In the genomic region with DNA sequence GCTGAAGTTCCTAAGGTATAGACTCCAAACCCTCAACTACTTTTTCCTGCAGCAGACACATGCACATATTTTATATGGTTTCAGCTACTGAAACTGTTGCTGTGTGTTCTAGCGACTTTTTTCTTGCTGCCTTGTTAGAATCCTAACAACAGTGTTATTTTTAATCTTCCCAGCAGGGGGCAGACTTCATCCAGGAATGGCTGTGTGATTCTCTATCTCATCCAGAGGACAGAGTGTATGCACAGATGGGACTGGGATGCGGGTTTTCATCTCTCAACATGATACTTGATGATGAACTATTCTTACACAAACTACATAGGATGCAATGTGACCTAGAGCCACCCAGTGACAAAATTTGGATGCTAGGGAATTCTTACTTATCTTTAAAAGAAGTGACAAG, we compare ENCODE assay signal across 7 mouse cellular contexts. TPM values are rescaled to one million over a fixed set of nuclear protein-coding genes. Genes with fewer than 3 reads are reported as not detected.
DNase-seq lines count a peak whose midpoint lies in the region; ATAC-seq and TF ChIP-seq lines count a peak whose summit lies in the region.

No protein-coding gene starts in this region.

- DNase-seq in urinary bladder, postnatal 36 days (ENCODE audit: low spot score in 2 of 2): peak; percentile 17 to 43
- DNase-seq in urinary bladder, postnatal 10 days (ENCODE audit: low spot score): no peak
- peak; percentile 64 for DNase-seq in brain, embryonic 18.5 days (ENCODE audit: low read depth, low spot score)
- DNase-seq in forebrain, embryonic 10.5 days (ENCODE audit: extremely low spot score, low spot score): peak; percentile 35
- peak; percentile 86 for DNase-seq in kidney, postnatal 0 days (ENCODE audit: low spot score)
- peak; percentile 43 for DNase-seq in liver, postnatal 0 days
- peak; percentile 80 for DNase-seq in right cerebral cortex, adult 18-20 months

- ATAC-seq in kidney, postnatal 0 days (replicated peaks; ENCODE audit: low FRiP score, low read depth): no peak
- no peak for ATAC-seq in liver, postnatal 0 days

- no peak overlapping the region for H3K4me3 ChIP-seq in forebrain, embryonic 10.5 days
- no peak overlapping the region for H3K4me3 ChIP-seq in kidney, postnatal 0 days (replicated peaks; ENCODE audit: low read depth, low read length)
- no peak overlapping the region for H3K4me3 ChIP-seq in liver, postnatal 0 days (ENCODE audit: low read depth, low read length)

- peaks cover 15% of the 10 kb centered on the region for H3K4me1 ChIP-seq in forebrain, embryonic 10.5 days
- 0 out of 2 replicates have a peak, but pooled peaks cover 8% of the 10 kb centered on the region for H3K4me1 ChIP-seq in kidney, postnatal 0 days (replicated peaks; ENCODE audit: insufficient read depth, low read length)
- H3K4me1 ChIP-seq in liver, postnatal 0 days (ENCODE audit: insufficient read depth): peaks cover 3% of the 10 kb centered on the region; the same call in 1 of the 2 replicates

- H3K36me3 ChIP-seq in forebrain, embryonic 10.5 days (replicated peaks): no peaks in the 10 kb centered on the region; the same call in 1 of the 2 replicates
- H3K36me3 ChIP-seq in kidney, postnatal 0 days (ENCODE audit: insufficient read depth, low read length): no peaks in the 10 kb centered on the region
- no peaks in the 10 kb centered on the region for H3K36me3 ChIP-seq in liver, postnatal 0 days (replicated peaks; ENCODE audit: insufficient read depth, low read length)

- no peak overlapping the region for H3K27ac ChIP-seq in forebrain, embryonic 10.5 days
- H3K27ac ChIP-seq in kidney, postnatal 0 days: no peak overlapping the region
- H3K27ac ChIP-seq in liver, postnatal 0 days (ENCODE audit: low read depth): no peak overlapping the region

- TF ChIP-seq CTCF in kidney, postnatal 0 days (IDR thresholded peaks at IDR 0.05; ENCODE audit: low read depth): peak; percentile 84
- peak; percentile 81 for TF ChIP-seq CTCF in liver, postnatal 0 days (IDR thresholded peaks at IDR 0.05; ENCODE audit: low read depth)

- no peak overlapping the region for H3K9ac ChIP-seq in kidney, postnatal 0 days (ENCODE audit: low read depth, low read length)
- H3K9ac ChIP-seq in liver, postnatal 0 days (replicated peaks): no peak overlapping the region

- WGBS in forebrain, embryonic 10.5 days: 37% methylated on average over 2 of the region's 2 CpGs
- 27% methylated on average over 2 of the region's 2 CpGs for WGBS in kidney, postnatal 0 days
- WGBS in liver, postnatal 0 days (ENCODE audit: insufficient replicate concordance): 17% methylated on average over 2 of the region's 2 CpGs

- no peak overlapping the region for H3K4me2 ChIP-seq in kidney, postnatal 0 days (ENCODE audit: low read length)
- H3K4me2 ChIP-seq in liver, postnatal 0 days (ENCODE audit: low read depth, low read length): no peak overlapping the region

- no peaks in the 10 kb centered on the region for H3K27me3 ChIP-seq in forebrain, embryonic 10.5 days (ENCODE audit: poor library complexity, severe bottlenecking)
- H3K27me3 ChIP-seq in kidney, postnatal 0 days (ENCODE audit: insufficient read depth, low read length): no peaks in the 10 kb centered on the region
- no peaks in the 10 kb centered on the region for H3K27me3 ChIP-seq in liver, postnatal 0 days (ENCODE audit: insufficient read depth, low read length)

- H3K9me3 ChIP-seq in forebrain, embryonic 10.5 days: no peaks in the 10 kb centered on the region
- no peaks in the 10 kb centered on the region for H3K9me3 ChIP-seq in kidney, postnatal 0 days (replicated peaks; ENCODE audit: low read length)
- H3K9me3 ChIP-seq in liver, postnatal 0 days (ENCODE audit: low read length): no peaks in the 10 kb centered on the region

- no peak for TF ChIP-seq EP300 in liver, postnatal 0 days (IDR thresholded peaks at IDR 0.05; ENCODE audit: low read depth)

RNA-seq across cellular contexts. Expression of a gene that starts 50.5 kb away (rescaled TPM):
- 73.7 and 77.5 TPM in 2 replicates for polyA plus RNA-seq in forebrain, embryonic 10.5 days (2016; fragmentation: Nextera tagmentation; extraction: Ambion mirVana)
- polyA plus RNA-seq in kidney, postnatal 0 days (2015; fragmentation: Nextera tagmentation; extraction: Ambion mirVana): 87.0 and 87.3 TPM in 2 replicates
- polyA plus RNA-seq in liver, postnatal 0 days (2015; fragmentation: Nextera tagmentation; extraction: Ambion mirVana): 8.4 and 8.7 TPM in 2 replicates

RNA-seq across cellular contexts. Expression of a gene that starts 54.0 kb away (rescaled TPM):
- 5.7 and 6.1 TPM in 2 replicates for polyA plus RNA-seq in forebrain, embryonic 10.5 days (2016; fragmentation: Nextera tagmentation; extraction: Ambion mirVana)
- 16.6 and 19.3 TPM in 2 replicates for polyA plus RNA-seq in kidney, postnatal 0 days (2015; fragmentation: Nextera tagmentation; extraction: Ambion mirVana)
- polyA plus RNA-seq in liver, postnatal 0 days (2015; fragmentation: Nextera tagmentation; extraction: Ambion mirVana): 0.94 and 1.2 TPM in 2 replicates
